Comparison of ENCODE assay signal across 9 mouse cellular contexts in the genomic region with DNA sequence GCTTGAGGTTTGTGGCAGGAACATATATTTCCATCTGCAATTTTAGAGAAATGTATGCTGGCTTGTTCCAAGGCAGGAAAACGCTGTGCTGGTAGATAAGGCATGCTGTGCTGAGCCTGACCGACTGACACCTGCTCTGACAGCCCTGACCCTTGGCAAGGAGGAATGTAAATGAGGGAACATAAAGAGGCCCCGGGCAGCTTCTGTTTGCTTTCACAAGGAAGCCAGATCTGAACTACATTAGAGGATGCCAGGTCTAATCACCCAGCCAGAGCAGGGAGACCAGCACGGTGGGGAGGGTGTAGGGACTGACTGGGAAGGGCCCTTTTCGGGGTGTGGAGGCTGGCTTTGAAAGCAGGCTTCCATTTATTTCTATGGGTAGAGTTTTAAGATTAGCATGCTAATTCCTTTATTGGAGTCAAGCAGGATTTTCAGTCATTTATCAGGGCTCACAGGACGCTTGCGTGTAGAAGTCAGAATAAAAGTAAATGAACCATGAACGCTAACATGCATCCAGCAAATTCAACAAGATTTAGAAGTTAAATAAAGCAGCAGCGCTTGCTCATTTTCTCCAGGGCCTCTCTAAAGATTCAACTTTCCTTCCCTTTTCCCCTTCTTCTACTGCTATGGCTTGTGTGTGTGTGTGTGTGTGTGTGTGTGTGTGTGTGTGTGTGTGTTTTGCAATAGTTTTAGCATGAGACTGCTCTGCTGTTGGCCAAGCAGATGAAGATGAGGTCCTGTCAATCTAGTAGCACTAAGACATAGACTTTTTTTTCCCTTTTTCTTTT. TPM values are rescaled to one million over a fixed set of nuclear protein-coding genes. Genes with fewer than 3 reads are reported as not detected.
DNase-seq lines count a peak whose midpoint lies in the region; ATAC-seq and TF ChIP-seq lines count a peak whose summit lies in the region.
"Had no signal": no experiment of that assay in that cellular context is flagged by ENCODE, and none has a peak within 500 bp of the region (broad histone marks: within the 10 kb centered on the region; RNA-seq: fewer than 3 reads in every experiment).

No protein-coding gene starts in this region.

- H3K27ac ChIP-seq in hindbrain, postnatal 0 days: peak overlapping the region; percentile 41; the same call in 1 of the 2 replicates
- no peak overlapping the region for H3K27ac ChIP-seq in left cerebral cortex, adult 2 months
- H3K27ac ChIP-seq: macrophage had no signal

- 18% methylated on average over 9 of the region's 9 CpGs for WGBS in hindbrain, postnatal 0 days

- H3K4me1 ChIP-seq in hindbrain, postnatal 0 days (ENCODE audit: insufficient read depth, low read length): 0 out of 2 replicates have a peak, but pooled peaks cover 9% of the 10 kb centered on the region

- no peak overlapping the region for H3K4me3 ChIP-seq in hindbrain, postnatal 0 days (ENCODE audit: low read length)
- no peak overlapping the region for H3K4me3 ChIP-seq in left cerebral cortex, adult 2 months

- no peaks in the 10 kb centered on the region for H3K9me3 ChIP-seq in hindbrain, postnatal 0 days (ENCODE audit: low read length)

- H3K27me3 ChIP-seq in hindbrain, postnatal 0 days (ENCODE audit: insufficient read depth, low read length): no peaks in the 10 kb centered on the region

- ATAC-seq in hindbrain, postnatal 0 days: peak; percentile 56
- ATAC-seq in megakaryocyte progenitor cell, adult 5-6 weeks (replicated peaks; ENCODE audit: poor library complexity): peak; percentile 75
- ATAC-seq in erythroid progenitor cell, adult 5-6 weeks (replicated peaks; ENCODE audit: low FRiP score, poor library complexity, severe bottlenecking): no peak

- DNase-seq in Muller cell, postnatal 12 days (ENCODE audit: inconsistent ontology term): peak; percentile 28
- DNase-seq in embryo, embryonic 10 days (ENCODE audit: low spot score): peak; percentile 47
- DNase-seq in hindbrain, postnatal 0 days (ENCODE audit: low spot score): peak; percentile 30
- no peak for DNase-seq in right cerebral cortex, postnatal 4 days
- no peak for DNase-seq in left cerebral cortex, adult 2 months (ENCODE audit: extremely low spot score in 1 of 2, low spot score in 2 of 2)
- DNase-seq in gastrocnemius, adult 18-20 months (ENCODE audit: low spot score): no peak

- no peak for TF ChIP-seq CTCF in hindbrain, postnatal 0 days (IDR thresholded peaks at IDR 0.05; ENCODE audit: low read depth)
- TF ChIP-seq CTCF in left cerebral cortex, adult 2 months (IDR thresholded peaks at IDR 0.05): no peak

- intact Hi-C loops in left cerebral cortex, adult 2 months (cut with DNase I): no loop called here

- H3K4me2 ChIP-seq in hindbrain, postnatal 0 days (ENCODE audit: low read depth, low read length): no peak overlapping the region

- no peaks in the 10 kb centered on the region for H3K36me3 ChIP-seq in hindbrain, postnatal 0 days (ENCODE audit: insufficient read depth, low read length)

- H3K9ac ChIP-seq in hindbrain, postnatal 0 days (replicated peaks; ENCODE audit: low read length): no peak overlapping the region

RNA-seq across cellular contexts. Expression of a gene that starts 34.3 kb away (rescaled TPM):
- 11.8 and 19.4 TPM in 2 replicates for total RNA-seq in hindbrain, postnatal 0 days (2014; rRNA removed)
- 13.6 and 14.1 TPM in 2 replicates for polyA plus RNA-seq in hindbrain, postnatal 0 days (2015; fragmentation: Nextera tagmentation; extraction: Ambion mirVana)
- total RNA-seq in megakaryocyte progenitor cell, adult 5-6 weeks (2015): 0.12 TPM in 1 of 2 replicates, not detected in the other
- total RNA-seq in megakaryocyte progenitor cell, adult 5-6 weeks (2017): not detected in 2 replicates
- not detected in 2 replicates for total RNA-seq in erythroid progenitor cell, adult 5-6 weeks (2015; ENCODE audit: low replicate concordance)
- not detected in 2 replicates for total RNA-seq in erythroid progenitor cell, adult 5-6 weeks (2017; ENCODE audit: low replicate concordance)
- total RNA-seq in left cerebral cortex, adult 2 months (2021): 10 to 100 TPM; 19.5 to 20.6 TPM
- 1 to 10 TPM in 1 of 2 experiments, under 1 TPM in 1; 0.94 to 1.3 TPM for total RNA-seq in gastrocnemius, adult 18-20 months (2021)
- polyA plus RNA-seq: macrophage had no signal

Comparison
In these comparisons a context has a peak if more than half of its experiments do, and no peak if none do; other contexts are left out.
1. DNase-seq: peak in Muller cell, postnatal 12 days (single experiment), embryo, embryonic 10 days (single experiment) and hindbrain, postnatal 0 days (single experiment); none in right cerebral cortex, postnatal 4 days (single experiment), left cerebral cortex, adult 2 months (0 of 2) and gastrocnemius, adult 18-20 months (single experiment).